Mouse (Mus musculus): ENCODE results near the gene Fcho1.
"Not testable (repeated sequence)": the region's sequence is repeated elsewhere in the genome, so short reads cannot be mapped to it uniquely, and the experiment has no call there.

Gene Fcho1

DNA sequence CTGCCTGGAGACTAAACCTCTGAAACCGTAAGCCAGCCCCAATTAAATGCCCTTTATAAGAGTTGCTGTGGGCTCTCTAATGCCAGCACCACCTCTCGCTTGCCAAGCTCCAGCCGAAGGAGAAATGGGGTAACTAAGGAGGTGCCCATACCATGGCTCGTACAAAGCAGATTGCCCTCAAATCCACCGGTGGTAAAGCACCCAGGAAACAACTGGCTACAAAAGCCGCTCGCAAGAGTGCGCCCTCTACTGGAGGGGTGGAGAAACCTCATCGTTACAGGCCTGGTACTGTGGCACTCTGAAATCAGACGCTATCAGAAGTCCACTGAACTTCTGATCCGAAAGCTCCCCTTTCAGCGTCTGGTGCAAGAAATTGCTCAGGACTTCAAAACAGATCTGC is 30.1 kb downstream of the Fcho1 start:
- not testable (repeated sequence) for H3K4me3 ChIP-seq (replicated peaks; ENCODE audit: low read length); H3K36me3 ChIP-seq (ENCODE audit: insufficient read depth, low read length); H3K9me3 ChIP-seq (ENCODE audit: low read length)
- TF ChIP-seq CTCF (conservative IDR thresholded peaks at IDR 0.05; ENCODE audit: low read length), result peak; percentile 43
- H3K27me3 ChIP-seq (ENCODE audit: insufficient read depth, low read length), result peaks cover 66% of the 10 kb centered on the region
- H3K4me1 ChIP-seq (replicated peaks; ENCODE audit: low read depth, low read length), result peaks cover 49% of the 10 kb centered on the region

GRCm38 (mm10) chr8:71693166-71694041 is 32.1 kb downstream of the Fcho1 start:
- peaks cover 56% of the 10 kb centered on the region for H3K4me1 ChIP-seq (replicated peaks; ENCODE audit: low read depth, low read length)
- H3K9me3 ChIP-seq (ENCODE audit: low read length), result no peaks in the 10 kb centered on the region
- peaks cover 2% of the 10 kb centered on the region; the same call in 1 of the 2 replicates for H3K36me3 ChIP-seq (ENCODE audit: insufficient read depth, low read length)
- peaks cover 78% of the 10 kb centered on the region for H3K27me3 ChIP-seq (ENCODE audit: insufficient read depth, low read length)
- peak overlapping the region; percentile 65 for H3K4me3 ChIP-seq (replicated peaks; ENCODE audit: low read length)
- no peak for TF ChIP-seq CTCF (conservative IDR thresholded peaks at IDR 0.05; ENCODE audit: low read length)
- no peak for TF ChIP-seq POU5F1 (IDR thresholded peaks at IDR 0.05; ENCODE audit: borderline replicate concordance, low read length)
- no peak for TF ChIP-seq NANOG (IDR thresholded peaks at IDR 0.05; ENCODE audit: borderline replicate concordance, low read length)

GRCm38 (mm10) chr8:71692509-71692908 is 33.0 kb downstream of the Fcho1 start:
- Histone ChIP-seq H3K36me3 (ENCODE audit: insufficient read depth, low read length) (peaks cover 5% of the 10 kb centered on the region; the same call in 1 of the 2 replicates), H3K9me3 (ENCODE audit: low read length) (no peaks in the 10 kb centered on the region), H3K4me1 (replicated peaks; ENCODE audit: low read depth, low read length) (peaks cover 59% of the 10 kb centered on the region), H3K27me3 (ENCODE audit: insufficient read depth, low read length) (peaks cover 83% of the 10 kb centered on the region), H3K4me3 (replicated peaks; ENCODE audit: low read length) (peak overlapping the region; percentile 65)
- no peak for TF ChIP-seq CTCF (conservative IDR thresholded peaks at IDR 0.05; ENCODE audit: low read length)
- TF ChIP-seq NANOG (IDR thresholded peaks at IDR 0.05; ENCODE audit: borderline replicate concordance, low read length), result no peak
- no peak for TF ChIP-seq POU5F1 (IDR thresholded peaks at IDR 0.05; ENCODE audit: borderline replicate concordance, low read length)

DNA sequence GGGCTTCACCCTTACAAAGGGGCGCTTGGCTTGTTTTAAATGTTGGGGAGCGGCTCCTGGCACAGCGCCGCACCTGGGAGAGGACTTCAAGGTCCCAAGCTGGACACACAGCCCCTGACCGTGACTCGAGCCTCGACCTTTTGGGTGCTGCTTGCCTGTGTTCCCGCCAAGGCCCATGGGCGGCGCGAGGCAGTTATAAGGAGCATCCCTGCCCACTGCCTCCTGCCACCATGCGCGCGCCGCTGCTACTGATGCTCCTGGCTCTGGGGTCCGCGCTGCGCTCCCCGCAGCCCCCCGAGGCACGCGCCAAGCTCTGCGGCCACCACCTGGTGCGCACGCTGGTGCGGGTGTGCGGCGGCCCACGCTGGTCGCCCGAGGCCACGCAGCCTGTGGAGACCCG is 36.5 kb downstream of the Fcho1 start, which contains the start of gene Insl3:
Gene Insl3 (plus strand): TSS at position 187 of the 400 bp plus-strand sequence.
- Histone ChIP-seq H3K36me3 (ENCODE audit: insufficient read depth, low read length) (peaks cover 37% of the 10 kb centered on the region), H3K4me1 (replicated peaks; ENCODE audit: low read depth, low read length) (peaks cover 87% of the 10 kb centered on the region), H3K27me3 (ENCODE audit: insufficient read depth, low read length) (peaks cover 74% of the 10 kb centered on the region), H3K9me3 (ENCODE audit: low read length) (no peaks in the 10 kb centered on the region), H3K4me3 (replicated peaks; ENCODE audit: low read length) (peak within 1 kb of the TSS; percentile 70)
- no peak for TF ChIP-seq NANOG (IDR thresholded peaks at IDR 0.05; ENCODE audit: borderline replicate concordance, low read length)
- no peak for TF ChIP-seq CTCF (conservative IDR thresholded peaks at IDR 0.05; ENCODE audit: low read length)
- no peak for TF ChIP-seq POU5F1 (IDR thresholded peaks at IDR 0.05; ENCODE audit: borderline replicate concordance, low read length)

DNA sequence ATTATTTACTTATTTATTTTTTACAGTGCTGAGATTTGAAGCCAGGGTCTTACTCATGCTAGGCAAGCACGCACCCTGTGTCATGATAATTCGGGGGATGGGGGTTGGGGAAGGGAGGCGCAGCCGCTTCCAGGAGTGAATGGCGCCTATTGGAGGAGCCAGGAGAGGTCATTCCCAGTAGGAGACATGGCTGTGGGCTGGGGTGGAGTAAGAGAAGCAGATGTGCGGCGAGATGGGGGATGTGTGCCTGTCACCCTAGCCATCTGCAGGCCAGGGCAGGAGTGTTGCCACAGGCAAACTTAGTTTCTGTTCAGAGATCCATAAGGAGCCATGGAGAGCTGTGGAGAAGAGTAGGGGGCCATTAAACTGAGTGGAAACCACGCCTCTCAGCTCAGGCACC is 37.9 kb downstream of the Fcho1 start:
- peak overlapping the region; percentile 70 for H3K4me3 ChIP-seq (replicated peaks; ENCODE audit: low read length)
- peaks cover 87% of the 10 kb centered on the region for H3K4me1 ChIP-seq (replicated peaks; ENCODE audit: low read depth, low read length)
- peaks cover 51% of the 10 kb centered on the region for H3K36me3 ChIP-seq (ENCODE audit: insufficient read depth, low read length)
- no peak for TF ChIP-seq POU5F1 (IDR thresholded peaks at IDR 0.05; ENCODE audit: borderline replicate concordance, low read length)
- no peak for TF ChIP-seq CTCF (conservative IDR thresholded peaks at IDR 0.05; ENCODE audit: low read length)
- no peak for TF ChIP-seq NANOG (IDR thresholded peaks at IDR 0.05; ENCODE audit: borderline replicate concordance, low read length)
- peaks cover 71% of the 10 kb centered on the region for H3K27me3 ChIP-seq (ENCODE audit: insufficient read depth, low read length)
- no peaks in the 10 kb centered on the region for H3K9me3 ChIP-seq (ENCODE audit: low read length)

GRCm38 (mm10) chr8:71686143-71686734 is 39.3 kb downstream of the Fcho1 start:
- Histone ChIP-seq H3K36me3 (ENCODE audit: insufficient read depth, low read length) (peaks cover 64% of the 10 kb centered on the region), H3K4me1 (replicated peaks; ENCODE audit: low read depth, low read length) (peaks cover 95% of the 10 kb centered on the region), H3K27me3 (ENCODE audit: insufficient read depth, low read length) (peaks cover 70% of the 10 kb centered on the region), H3K9me3 (ENCODE audit: low read length) (no peaks in the 10 kb centered on the region), H3K4me3 (replicated peaks; ENCODE audit: low read length) (peak overlapping the region; percentile 70)
- TF ChIP-seq CTCF (conservative IDR thresholded peaks at IDR 0.05; ENCODE audit: low read length) (no peak), POU5F1 (IDR thresholded peaks at IDR 0.05; ENCODE audit: borderline replicate concordance, low read length) (no peak), NANOG (IDR thresholded peaks at IDR 0.05; ENCODE audit: borderline replicate concordance, low read length) (no peak)

- Histone ChIP-seq H3K27me3 (ENCODE audit: insufficient read depth, low read length) (peaks cover 66% of the 10 kb centered on the region), H3K4me3 (replicated peaks; ENCODE audit: low read length) (peak overlapping the region; percentile 70), H3K4me1 (replicated peaks; ENCODE audit: low read depth, low read length) (peaks cover 98% of the 10 kb centered on the region)
Observed at GRCm38 (mm10) chr8:71685573-71685972, 39.9 kb downstream of the Fcho1 start.

GRCm38 (mm10) chr8:71684701-71685100 is 40.8 kb downstream of the Fcho1 start:
- peak overlapping the region; percentile 70 for H3K4me3 ChIP-seq (replicated peaks; ENCODE audit: low read length)
- H3K27me3 ChIP-seq (ENCODE audit: insufficient read depth, low read length), result peaks cover 58% of the 10 kb centered on the region
- peaks cover 96% of the 10 kb centered on the region for H3K4me1 ChIP-seq (replicated peaks; ENCODE audit: low read depth, low read length)
- H3K36me3 ChIP-seq (ENCODE audit: insufficient read depth, low read length), result peaks cover 73% of the 10 kb centered on the region
- no peaks in the 10 kb centered on the region for H3K9me3 ChIP-seq (ENCODE audit: low read length)
- TF ChIP-seq CTCF (conservative IDR thresholded peaks at IDR 0.05; ENCODE audit: low read length) (no peak), NANOG (IDR thresholded peaks at IDR 0.05; ENCODE audit: borderline replicate concordance, low read length) (no peak), POU5F1 (IDR thresholded peaks at IDR 0.05; ENCODE audit: borderline replicate concordance, low read length) (no peak)

More at GRCm38 (mm10) chr8:71685573-71685972, 39.9 kb downstream of the Fcho1 start:
- TF ChIP-seq NANOG (IDR thresholded peaks at IDR 0.05; ENCODE audit: borderline replicate concordance, low read length) (no peak), POU5F1 (IDR thresholded peaks at IDR 0.05; ENCODE audit: borderline replicate concordance, low read length) (no peak), CTCF (conservative IDR thresholded peaks at IDR 0.05; ENCODE audit: low read length) (peak; percentile 11; the same call in 1 of the 2 replicates)
- Histone ChIP-seq H3K9me3 (ENCODE audit: low read length) (no peaks in the 10 kb centered on the region), H3K36me3 (ENCODE audit: insufficient read depth, low read length) (peaks cover 71% of the 10 kb centered on the region)
